Mouse (Mus musculus) left cerebral cortex, adult 9 months (tissue): ENCODE data around the gene Eif1.
"Not testable (repeated sequence)": the region's sequence is repeated elsewhere in the genome, so short reads cannot be mapped to it uniquely, and the experiment has no call there.

Experiments
- DNase-seq, 2 experiments: peaks; one replicate each; pipeline ENCODE4 v3.0.0; 2022; ENCODE audit warnings: low spot score in 2 of 2

The Eif1 gene

DNA sequence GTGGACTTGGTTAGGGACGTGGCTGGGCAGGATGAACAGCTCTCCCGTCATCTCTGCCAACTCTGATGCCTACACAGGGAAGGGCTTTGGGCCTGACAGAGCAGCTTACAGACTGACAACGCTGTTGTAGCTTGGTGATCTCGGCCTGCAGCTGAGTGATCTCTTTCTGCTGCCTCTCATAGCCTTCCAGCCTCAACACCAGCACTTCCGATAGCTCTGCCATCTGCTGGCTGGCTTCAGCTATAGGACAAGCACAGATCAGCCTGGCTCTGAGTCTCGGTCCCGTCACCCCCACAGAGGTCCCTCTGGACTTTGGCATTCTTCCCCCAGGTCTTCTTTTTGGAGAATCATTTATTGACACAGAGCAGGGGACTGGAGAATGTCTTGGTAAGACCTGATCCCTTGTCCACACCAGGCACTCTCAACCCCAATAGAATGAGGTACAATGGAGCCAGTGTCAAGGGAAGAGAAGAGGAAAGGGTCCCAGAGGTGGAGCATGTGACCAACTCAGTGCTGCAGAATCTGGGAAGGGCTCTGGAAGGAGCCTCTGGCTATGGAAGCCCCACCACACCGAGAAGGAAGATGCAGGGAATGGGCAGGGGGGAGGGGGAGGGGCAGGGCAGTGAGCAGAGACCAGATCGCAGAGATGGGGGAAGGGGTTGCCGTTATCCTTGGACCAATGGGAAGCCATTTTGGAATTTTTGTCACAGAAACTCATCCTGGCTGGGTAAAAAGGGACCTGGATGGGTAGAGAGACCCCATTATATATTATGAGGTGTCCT lies 32.6 kb downstream of the Eif1 start:
- peak in 1 of 2 experiments; percentile 57 for DNase-seq

DNA sequence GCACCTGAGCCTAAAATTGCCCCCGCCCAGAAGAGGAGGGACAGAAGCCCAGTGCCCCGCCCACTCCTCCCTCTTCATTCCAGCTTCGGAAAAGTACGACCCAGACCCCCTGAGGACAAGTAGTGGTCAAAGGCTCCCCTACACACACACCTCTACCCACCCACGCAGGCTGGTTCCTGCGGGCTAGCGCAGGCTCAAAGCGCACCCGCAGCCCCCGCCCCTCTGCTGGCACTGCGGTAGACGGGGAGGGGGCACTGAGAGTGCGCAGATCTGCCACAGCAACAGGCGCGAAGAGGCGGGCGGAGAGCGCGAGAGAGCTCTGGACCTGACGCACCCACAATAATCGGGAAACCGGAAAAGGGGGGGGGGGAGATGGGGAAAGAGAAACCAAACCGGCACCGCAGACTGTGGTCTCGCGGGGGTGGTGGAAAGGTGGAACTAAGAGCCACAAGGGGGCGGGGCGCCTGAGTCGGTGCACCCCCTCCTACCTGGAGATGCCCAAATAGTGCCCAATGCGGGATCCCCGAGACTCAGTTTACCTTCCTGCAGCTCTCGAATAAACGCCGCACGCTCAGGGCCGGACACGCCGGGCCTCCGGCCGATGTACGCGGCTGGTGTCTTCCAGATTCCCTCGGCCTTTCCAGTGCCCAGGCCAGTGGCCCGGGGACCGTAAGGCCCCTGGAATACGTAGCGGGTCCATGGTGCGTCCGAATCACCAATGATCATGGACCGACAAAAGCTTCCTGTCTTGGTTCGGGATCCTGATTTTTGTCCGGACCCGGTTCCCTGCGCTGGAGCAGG lies 35.7 kb downstream of the Eif1 start:
- peak in 1 of 2 experiments; percentile 35 for DNase-seq

DNA sequence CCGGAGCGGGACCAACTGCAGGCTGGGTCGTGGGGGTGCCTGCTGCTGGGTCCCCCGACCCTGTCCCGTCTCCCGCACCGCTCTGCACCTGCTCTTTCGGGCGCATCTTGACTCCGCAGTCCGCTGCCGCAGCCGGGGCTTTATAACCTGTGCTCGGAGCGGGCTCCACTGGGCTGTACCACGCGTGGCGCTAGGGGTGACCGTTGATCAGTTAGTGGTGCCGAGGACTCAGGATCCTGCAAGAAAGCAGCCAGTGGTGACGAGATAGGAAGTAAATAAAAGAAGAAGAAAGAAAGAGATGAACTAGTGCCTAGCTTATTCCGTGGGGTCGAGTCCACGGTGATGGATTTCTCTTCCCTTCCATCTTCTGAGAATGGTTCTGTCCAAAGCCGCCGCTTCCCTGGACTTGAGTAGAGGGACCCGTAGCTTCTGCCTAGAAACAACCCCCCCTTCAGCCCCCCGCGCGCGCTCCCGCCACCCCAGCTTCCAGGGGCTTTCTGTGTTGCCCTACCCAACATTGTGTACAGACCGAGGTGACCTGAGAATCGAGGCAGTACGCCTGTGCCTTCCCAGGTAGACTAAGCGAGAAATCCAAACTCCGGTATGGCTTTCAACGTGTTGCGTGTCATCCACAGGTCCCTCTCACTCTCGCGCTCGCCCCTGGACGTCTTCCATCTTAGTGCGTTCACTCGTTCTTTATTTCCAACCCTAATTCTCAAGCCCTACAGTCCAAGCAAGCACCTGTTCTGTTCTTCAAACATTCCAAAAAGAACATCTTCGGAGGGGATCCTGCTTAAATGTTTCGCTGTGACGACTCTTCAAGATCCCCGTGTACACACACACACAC lies 36.5 kb downstream of the Eif1 start, which contains the start of gene Hap1:
Gene Hap1, minus strand, starts transcription at position 157 of the 847 bp plus-strand sequence.
- DNase-seq = peak in 1 of 2 experiments; percentile 75

DNA sequence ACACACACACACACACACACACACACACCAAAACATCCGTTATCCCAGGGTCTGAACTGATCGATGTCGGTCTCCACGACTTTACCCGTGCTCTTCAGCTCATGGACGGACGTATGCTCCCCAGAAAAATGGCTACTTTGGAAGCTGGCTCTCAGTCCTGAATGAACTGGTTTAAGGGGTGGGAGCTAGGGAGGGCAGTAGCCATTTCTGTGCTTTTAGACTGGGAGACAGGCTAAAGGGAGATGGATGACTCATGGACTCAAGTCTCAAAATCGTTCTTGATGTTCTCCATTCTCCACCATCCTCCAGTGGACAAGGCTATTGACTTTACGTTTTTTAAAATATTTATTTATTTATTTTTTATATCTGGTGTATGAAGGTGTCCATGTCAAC lies 37.1 kb downstream of the Eif1 start:
- DNase-seq = no peak

DNA sequence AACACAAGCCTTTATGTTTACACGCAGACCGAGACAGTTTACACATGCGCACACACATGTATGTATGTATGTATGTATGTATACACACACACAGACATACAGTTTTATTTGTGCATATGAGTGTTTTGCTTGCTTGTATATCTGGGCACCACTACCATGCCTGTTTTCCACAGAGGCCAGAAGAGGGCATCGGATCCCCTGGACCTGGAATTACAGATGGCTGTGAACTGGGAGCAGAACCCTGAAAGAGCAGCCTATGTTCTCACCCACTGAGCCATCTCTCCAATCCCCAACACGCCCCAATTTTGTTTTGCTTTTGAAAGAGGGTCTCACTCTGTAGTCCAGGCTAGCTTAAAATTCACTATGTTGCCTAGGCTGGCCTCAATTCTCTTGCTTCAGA lies 37.7 kb downstream of the Eif1 start:
- DNase-seq = no peak

DNA sequence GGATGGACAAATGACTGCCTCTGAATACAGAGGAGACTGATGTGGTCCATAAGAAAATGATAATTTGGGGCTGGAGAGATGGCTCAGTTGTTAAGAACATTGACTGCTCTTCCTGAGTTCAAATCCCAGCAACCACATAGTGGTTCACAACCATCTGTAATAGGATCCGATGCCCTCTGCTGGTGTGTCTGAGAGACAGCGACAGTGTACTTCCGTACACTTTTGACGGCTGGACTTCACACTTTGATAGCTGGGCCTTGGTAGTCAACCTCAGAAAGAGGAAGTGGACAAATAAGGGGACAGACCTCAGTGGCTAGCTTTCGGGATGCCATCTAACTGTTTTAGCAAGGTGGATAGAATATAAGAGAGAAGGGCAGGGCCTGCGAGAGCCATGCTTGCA lies 40.5 kb downstream of the Eif1 start:
- DNase-seq = no peak

DNA sequence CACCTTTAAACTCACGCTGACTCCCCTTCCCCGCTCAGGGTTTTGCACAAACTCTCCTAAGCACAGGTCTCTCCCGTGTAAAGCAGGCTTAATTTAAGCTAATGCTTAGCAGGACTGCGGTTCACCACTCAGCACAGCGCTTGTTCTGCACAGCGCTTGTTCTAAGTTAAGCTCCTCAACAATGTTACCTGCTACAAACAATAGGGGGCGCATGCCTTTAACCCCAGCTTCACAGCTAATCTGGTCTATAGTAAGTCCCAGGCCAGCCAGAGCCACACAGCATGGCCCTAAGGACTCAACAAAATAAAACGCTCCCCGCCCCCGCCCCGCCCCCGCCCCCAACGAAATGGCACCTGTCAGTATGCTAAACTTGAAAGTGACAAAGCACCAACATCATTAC lies 41.4 kb downstream of the Eif1 start:
- not testable (repeated sequence) for DNase-seq

DNA sequence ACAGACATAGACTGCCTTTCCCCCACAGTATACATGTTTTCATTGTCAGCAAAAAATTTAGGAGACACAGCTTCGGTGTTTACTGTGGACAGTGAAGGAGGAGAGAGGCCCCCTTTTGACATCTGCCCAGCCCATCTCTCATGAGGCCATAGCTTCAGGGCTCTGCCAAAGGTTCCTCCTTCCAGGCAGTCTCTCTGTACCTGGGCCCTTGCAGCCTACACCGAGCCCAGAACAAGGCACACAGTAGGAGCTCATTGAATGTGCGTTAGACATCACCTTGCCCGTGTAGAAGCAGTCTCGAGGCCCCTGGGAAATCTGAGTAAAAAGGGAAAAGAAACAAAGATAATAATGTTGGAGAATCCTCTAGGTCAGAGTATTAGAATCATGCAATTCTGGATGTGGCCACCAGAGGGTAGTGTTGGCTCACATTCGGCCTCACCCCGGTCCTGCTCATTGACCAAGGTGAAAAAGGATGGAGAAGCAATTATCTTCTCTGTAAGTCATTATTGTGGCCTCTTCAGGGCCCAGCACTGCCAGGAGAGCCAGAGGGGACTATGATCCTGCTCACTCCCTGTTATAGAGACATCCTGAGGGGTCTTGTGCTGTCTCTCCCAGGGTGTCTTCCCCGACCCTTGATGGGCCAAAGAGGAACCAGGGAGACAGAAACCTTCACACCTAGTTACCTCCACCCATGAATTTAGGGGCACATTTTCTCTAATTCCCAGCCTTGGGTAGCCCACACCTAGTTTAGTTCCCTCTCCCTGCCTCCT lies 42.7 kb downstream of the Eif1 start:
- DNase-seq = peak in 1 of 2 experiments; percentile 82

DNA sequence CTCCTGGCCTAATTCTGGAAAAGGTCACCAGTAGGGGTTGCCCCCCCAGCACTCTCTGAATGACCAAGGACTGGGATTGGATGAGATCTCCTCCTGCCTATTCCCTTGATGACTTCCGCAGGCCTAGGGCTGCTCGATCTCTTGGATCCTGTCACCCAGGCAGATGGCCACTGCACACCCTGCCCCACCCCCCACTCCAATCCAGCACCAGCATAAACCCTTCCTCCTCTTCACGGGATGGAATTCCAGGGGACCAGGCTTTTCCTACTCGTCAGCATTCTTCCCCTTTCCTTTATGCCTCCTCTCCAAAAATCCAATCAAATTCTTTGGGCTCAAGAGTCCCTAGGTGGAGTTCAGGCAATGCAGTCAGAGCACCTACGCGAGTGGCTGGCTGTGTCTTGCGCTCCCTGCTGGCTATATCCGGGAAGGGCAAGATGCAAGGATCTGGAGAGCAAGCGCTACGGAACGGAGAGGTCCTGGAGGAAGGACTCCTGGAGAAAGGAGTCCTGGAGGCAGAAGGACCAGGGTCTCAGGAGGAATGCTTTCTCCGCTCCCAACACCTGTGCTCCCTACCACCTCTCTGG lies 43.4 kb downstream of the Eif1 start:
- DNase-seq = peak in 1 of 2 experiments; percentile 64

DNA sequence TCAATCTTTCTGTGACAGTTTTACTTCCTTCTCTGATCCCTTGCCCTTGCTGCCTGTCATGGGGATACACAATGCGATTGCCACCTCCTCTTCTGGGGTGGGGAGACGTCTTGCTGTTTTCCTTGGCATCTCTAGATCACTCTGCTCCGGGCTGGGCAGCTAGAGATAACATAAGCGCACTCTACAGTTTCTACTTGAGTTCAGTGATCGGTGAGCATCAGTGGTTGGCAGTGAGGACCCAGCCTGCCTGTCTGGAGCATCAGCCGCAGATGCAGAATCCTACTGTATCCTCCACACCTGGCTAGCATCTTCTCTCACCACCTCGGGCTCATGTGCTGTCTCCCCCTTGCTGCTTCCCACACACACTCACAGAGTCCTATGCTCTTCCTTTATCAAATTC lies 49.5 kb downstream of the Eif1 start:
- DNase-seq = no peak

DNA sequence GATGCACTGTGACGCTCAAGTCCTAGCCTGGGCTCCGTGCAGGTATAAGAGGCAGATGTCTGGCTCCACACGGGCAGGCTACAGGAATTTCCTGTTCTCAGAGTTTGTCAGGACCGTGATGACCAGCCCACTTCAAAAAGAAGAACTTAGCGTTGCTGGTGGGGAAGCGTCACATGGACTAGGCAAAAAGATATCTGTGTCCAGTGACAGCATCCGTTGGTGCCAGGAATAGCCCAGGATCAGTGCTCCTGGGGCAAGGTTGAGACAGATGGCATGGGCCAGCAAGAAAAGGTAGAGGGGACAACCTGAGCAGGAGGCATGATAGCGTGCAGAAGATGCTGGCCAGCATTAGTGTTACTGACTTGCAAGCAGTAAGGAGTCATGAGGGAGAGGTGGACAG lies 50.1 kb downstream of the Eif1 start:
- DNase-seq = no peak
